Comparison of ENCODE assay signal across 1 mouse cellular context in the genomic region with DNA sequence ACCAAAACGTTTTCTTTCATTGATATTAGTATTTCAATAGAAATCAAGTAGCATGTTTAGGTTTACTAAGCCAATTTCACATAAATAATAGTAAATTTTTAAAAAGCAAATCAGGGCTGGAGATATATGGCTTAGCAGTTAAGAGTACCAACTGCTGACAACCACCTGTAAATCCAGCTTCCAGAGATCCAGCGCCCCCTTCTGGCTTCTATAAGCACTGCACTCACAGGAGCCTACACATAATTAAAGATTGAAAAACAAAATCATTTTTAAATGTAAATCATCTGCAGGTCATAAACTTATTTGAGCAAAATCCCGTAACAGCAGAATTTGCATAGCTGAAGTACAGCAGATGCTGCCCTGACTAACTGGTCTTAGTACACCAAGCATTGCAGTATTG.
TF ChIP-seq lines count a peak whose summit lies in the region.

No protein-coding gene starts in this region.

TF ChIP-seq in MEL, 35 proteins besides CTCF, POLR2A, EP300 and RAD21:
- no peak for TF ChIP-seq POLR2AphosphoS5 (IDR thresholded peaks at IDR 0.05; ENCODE audit: borderline replicate concordance, low read depth, low read length)
- TF ChIP-seq MAFK (IDR thresholded peaks at IDR 0.05; ENCODE audit: borderline replicate concordance, low read depth, low read length): no peak
- TF ChIP-seq GABPA (IDR thresholded peaks at IDR 0.05; ENCODE audit: low read depth, low read length): no peak
- TF ChIP-seq MAZ (IDR thresholded peaks at IDR 0.05; ENCODE audit: low read depth, low read length): no peak
- no peak for TF ChIP-seq USF1 (IDR thresholded peaks at IDR 0.05; ENCODE audit: low read depth, low read length)
- TF ChIP-seq HCFC1 (IDR thresholded peaks at IDR 0.05; ENCODE audit: low read depth, low read length): no peak
- TF ChIP-seq E2F4 (IDR thresholded peaks at IDR 0.05; ENCODE audit: borderline replicate concordance, low read depth, low read length): no peak
- TF ChIP-seq CHD2 (IDR thresholded peaks at IDR 0.05; ENCODE audit: low read length): no peak
- no peak for TF ChIP-seq CHD1 (IDR thresholded peaks at IDR 0.05; ENCODE audit: low read depth, low read length)
- no peak for TF ChIP-seq ZKSCAN1 (IDR thresholded peaks at IDR 0.05; ENCODE audit: low read depth, low read length)
- TF ChIP-seq USF2 (IDR thresholded peaks at IDR 0.05; ENCODE audit: borderline replicate concordance in 1 of 2, insufficient read depth in 1 of 2, low read depth in 1 of 2, low read length in 2 of 2): no peak
- TF ChIP-seq ZC3H11A (IDR thresholded peaks at IDR 0.05; ENCODE audit: low read depth, low read length): no peak
- no peak for TF ChIP-seq NRF1 (IDR thresholded peaks at IDR 0.05; ENCODE audit: insufficient read depth, low read depth, low read length, poor library complexity, severe bottlenecking)
- no peak for TF ChIP-seq TAL1 (IDR thresholded peaks at IDR 0.05; ENCODE audit: low read length)
- no peak for TF ChIP-seq ELF1 (IDR thresholded peaks at IDR 0.05; ENCODE audit: low read depth, low read length)
- no peak for TF ChIP-seq JUND (IDR thresholded peaks at IDR 0.05; ENCODE audit: low read depth, low read length)
